Mouse (Mus musculus): ENCODE data around the gene Il20rb.

GRCm38 (mm10) chr9:100534686-100535085 is 48.1 kb upstream of the Il20rb start:
- TF ChIP-seq CTCF (conservative IDR thresholded peaks at IDR 0.05; ENCODE audit: low read length) = no peak
- no peak for TF ChIP-seq NANOG (IDR thresholded peaks at IDR 0.05; ENCODE audit: borderline replicate concordance, low read length)
